ENCODE assay signal across 8 mouse cellular contexts in the genomic region with DNA sequence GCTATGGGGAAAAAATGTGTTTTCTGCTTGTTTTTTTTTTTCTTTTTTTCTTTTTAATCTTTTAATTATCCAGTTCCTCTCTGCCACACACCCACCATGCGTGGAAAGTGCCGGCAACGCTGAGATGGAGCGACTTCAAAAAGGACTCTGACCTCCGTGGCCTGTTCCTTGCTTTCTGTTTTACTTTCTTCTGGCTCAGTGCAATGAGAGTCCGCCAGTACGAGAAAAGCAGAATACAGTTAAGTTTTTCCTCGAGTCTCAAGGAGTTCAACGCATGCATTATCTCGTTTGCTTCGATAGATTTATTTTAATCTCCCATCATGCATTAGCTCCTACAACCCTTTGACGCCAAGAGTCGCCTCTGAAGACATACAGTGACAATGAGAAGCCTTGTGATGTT.
DNase-seq lines count a peak whose midpoint lies in the region; ATAC-seq and TF ChIP-seq lines count a peak whose summit lies in the region.

No protein-coding gene starts in this region.

- H3K36me3 ChIP-seq in kidney, adult 2 months (ENCODE audit: control insufficient read depth, insufficient read depth, low read length), result no peaks in the 10 kb centered on the region
- no peaks in the 10 kb centered on the region for H3K36me3 ChIP-seq in heart, embryonic 15.5 days
- H3K36me3 ChIP-seq in limb, embryonic 12.5 days, result no peaks in the 10 kb centered on the region
- no peaks in the 10 kb centered on the region for H3K36me3 ChIP-seq in neural tube, embryonic 12.5 days

- ATAC-seq in heart, embryonic 15.5 days (replicated peaks; ENCODE audit: insufficient number of reproducible peaks, insufficient read depth, low FRiP score, low read depth), result no peak
- no peak for ATAC-seq in limb, embryonic 12.5 days (ENCODE audit: insufficient number of reproducible peaks, insufficient read depth, low FRiP score, low TSS enrichment, low read depth)
- no peak for ATAC-seq in neural tube, embryonic 12.5 days (ENCODE audit: low FRiP score, low read depth)

- WGBS in kidney, adult 2 months, result 27% methylated on average over 13 of the region's 13 CpGs
- 21% methylated on average over 13 of the region's 13 CpGs for WGBS in heart, embryonic 15.5 days
- WGBS in limb, embryonic 12.5 days, result 24% methylated on average over 13 of the region's 13 CpGs
- WGBS in neural tube, embryonic 12.5 days, result 6% methylated on average over 13 of the region's 13 CpGs

- no peak for TF ChIP-seq CTCF in kidney, adult 2 months (conservative IDR thresholded peaks at IDR 0.05; ENCODE audit: insufficient read depth, insufficient read length, low read depth, low read length)

- no peak overlapping the region for H3K9ac ChIP-seq in heart, embryonic 15.5 days
- H3K9ac ChIP-seq in limb, embryonic 12.5 days (replicated peaks), result no peak overlapping the region
- no peak overlapping the region for H3K9ac ChIP-seq in neural tube, embryonic 12.5 days

- TF ChIP-seq POLR2A in kidney, adult 2 months (IDR thresholded peaks at IDR 0.05; ENCODE audit: low read depth, low read length), result no peak

- H3K4me2 ChIP-seq in heart, embryonic 15.5 days, result peak overlapping the region; percentile 61
- H3K4me2 ChIP-seq in limb, embryonic 12.5 days, result peak overlapping the region; percentile 49
- H3K4me2 ChIP-seq in neural tube, embryonic 12.5 days (replicated peaks), result peak overlapping the region; percentile 54

- peaks cover 5% of the 10 kb centered on the region for H3K4me1 ChIP-seq in kidney, adult 2 months (ENCODE audit: control insufficient read depth, insufficient read depth, low read length)
- peaks cover 13% of the 10 kb centered on the region for H3K4me1 ChIP-seq in heart, embryonic 15.5 days (replicated peaks)
- peaks cover 14% of the 10 kb centered on the region for H3K4me1 ChIP-seq in limb, embryonic 12.5 days (replicated peaks)
- H3K4me1 ChIP-seq in neural tube, embryonic 12.5 days, result peaks cover 12% of the 10 kb centered on the region

- H3K27ac ChIP-seq in kidney, adult 2 months (ENCODE audit: insufficient read depth, low read depth, low read length), result no peak overlapping the region
- H3K27ac ChIP-seq in heart, embryonic 15.5 days, result no peak overlapping the region
- H3K27ac ChIP-seq in limb, embryonic 12.5 days, result no peak overlapping the region
- no peak overlapping the region for H3K27ac ChIP-seq in neural tube, embryonic 12.5 days

- H3K9me3 ChIP-seq in heart, embryonic 15.5 days (replicated peaks), result no peaks in the 10 kb centered on the region
- no peaks in the 10 kb centered on the region for H3K9me3 ChIP-seq in limb, embryonic 12.5 days
- no peaks in the 10 kb centered on the region for H3K9me3 ChIP-seq in neural tube, embryonic 12.5 days

- H3K27me3 ChIP-seq in kidney, adult 2 months (replicated peaks; ENCODE audit: control insufficient read depth, insufficient read depth, low read length), result no peaks in the 10 kb centered on the region
- H3K27me3 ChIP-seq in heart, embryonic 15.5 days, result no peaks in the 10 kb centered on the region
- 0 out of 2 replicates have a peak, but pooled peaks cover 3% of the 10 kb centered on the region for H3K27me3 ChIP-seq in limb, embryonic 12.5 days
- H3K27me3 ChIP-seq in neural tube, embryonic 12.5 days (replicated peaks), result no peaks in the 10 kb centered on the region

- DNase-seq in kidney, adult 2 months, result peak; percentile 34
- no peak for DNase-seq in kidney, adult 11 months
- DNase-seq in frontal cortex, postnatal 25 days (ENCODE audit: low spot score in 2 of 2), result no peak
- no peak for DNase-seq in left cerebral cortex, adult 8-10 months (ENCODE audit: low spot score in 2 of 2)
- DNase-seq in left cerebral cortex, adult 18-20 months (ENCODE audit: low spot score in 2 of 2), result no peak

- H3K4me3 ChIP-seq in kidney, adult 2 months (ENCODE audit: insufficient read depth, low read depth, low read length), result no peak overlapping the region
- peak overlapping the region; percentile 34 for H3K4me3 ChIP-seq in heart, embryonic 15.5 days
- H3K4me3 ChIP-seq in limb, embryonic 12.5 days (replicated peaks), result peak overlapping the region; percentile 20; the same call in 1 of the 2 replicates
- no peak overlapping the region for H3K4me3 ChIP-seq in neural tube, embryonic 12.5 days

Comparison
In these comparisons a context has a peak if more than half of its experiments do, and no peak if none do; other contexts are left out.
1. H3K4me3 ChIP-seq: peak in heart, embryonic 15.5 days (single experiment) and limb, embryonic 12.5 days (single experiment); none in kidney, adult 2 months (single experiment) and neural tube, embryonic 12.5 days (single experiment).
2. Peak in every context shown above with its lines, with median percentiles within 50 percentile points of each other: H3K4me2 ChIP-seq.